Mouse (Mus musculus): Measurements from ENCODE around the gene Zfp46. TPM values are rescaled to one million over a fixed set of nuclear protein-coding genes. Genes with fewer than 3 reads are reported as not detected.

Gene Zfp46
- total and polyA plus RNA-seq, 3 experiments = 5.9 to 6.6 TPM; not detected in 1

DNA sequence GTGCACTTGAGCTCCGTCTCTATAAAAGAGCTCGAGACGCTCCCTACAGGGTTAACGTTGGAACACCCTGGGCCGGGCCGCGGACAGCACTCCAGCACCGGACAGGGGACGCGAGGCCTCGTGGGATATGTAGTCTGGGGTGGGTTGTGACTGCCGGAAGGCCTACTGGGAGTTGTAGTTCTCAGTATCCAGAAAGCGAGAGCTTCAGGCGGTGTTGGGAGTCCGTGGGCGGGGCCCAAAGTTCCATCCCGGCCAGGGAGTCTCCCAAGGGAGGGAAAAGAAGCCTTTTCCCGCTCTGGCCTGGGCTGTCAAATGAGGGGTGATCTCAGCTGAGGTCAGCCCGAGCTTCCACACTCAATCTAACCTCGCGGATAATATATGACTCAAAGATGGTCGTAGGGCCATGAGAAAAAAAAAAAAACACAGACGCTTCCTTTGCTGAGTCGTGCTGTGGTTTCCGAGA is 896 bp downstream of the Zfp46 start (continued):
- TF ChIP-seq ZC3H11A (IDR thresholded peaks at IDR 0.05; ENCODE audit: low read depth, low read length) = no peak
- TF ChIP-seq RCOR1 (IDR thresholded peaks at IDR 0.05; ENCODE audit: low read depth, low read length) = no peak
- peak; percentile 84 for TF ChIP-seq ELF1 (IDR thresholded peaks at IDR 0.05; ENCODE audit: low read depth, low read length)
- TF ChIP-seq MYC (IDR thresholded peaks at IDR 0.05; ENCODE audit: low read depth, low read length) = no peak; the same call in 1 of the 2 replicates
- no peak for TF ChIP-seq TBP (IDR thresholded peaks at IDR 0.05; ENCODE audit: low read depth, low read length)
- TF ChIP-seq EP300 (IDR thresholded peaks at IDR 0.05; ENCODE audit: low read depth in 1 of 2, low read length in 2 of 2) = no peak
- peak; percentile 55; the same call in 1 of the 2 replicates for TF ChIP-seq NRF1 (IDR thresholded peaks at IDR 0.05; ENCODE audit: insufficient read depth, low read depth, low read length, poor library complexity, severe bottlenecking)
- peak; percentile 91 for TF ChIP-seq HCFC1 (IDR thresholded peaks at IDR 0.05; ENCODE audit: low read depth, low read length)
- no peak; the same call in 1 of the 2 replicates for TF ChIP-seq MAX (IDR thresholded peaks at IDR 0.05; ENCODE audit: low read length)
- TF ChIP-seq KAT2A (conservative IDR thresholded peaks at IDR 0.05; ENCODE audit: low read depth, low read length) = peak; percentile 95
- no peak for TF ChIP-seq CHD1 (IDR thresholded peaks at IDR 0.05; ENCODE audit: low read depth, low read length)
- TF ChIP-seq NELFE (IDR thresholded peaks at IDR 0.05; ENCODE audit: low read depth, low read length) = peak; percentile 42; the same call in 1 of the 2 replicates
- peak; percentile 84 for TF ChIP-seq MXI1 (IDR thresholded peaks at IDR 0.05; ENCODE audit: low read depth, low read length)
- TF ChIP-seq CTCF (IDR thresholded peaks at IDR 0.05 in 2 of 3, conservative IDR thresholded peaks at IDR 0.05 in 1 of 3; ENCODE audit: control insufficient read depth in 1 of 3, insufficient read depth in 1 of 3, low read depth in 2 of 3, low read length in 3 of 3, poor library complexity in 1 of 3, severe bottlenecking in 1 of 3) = no peak
- TF ChIP-seq SIN3A (IDR thresholded peaks at IDR 0.05; ENCODE audit: low read length) = peak; percentile 92
- 0 out of 2 replicates have a peak, but pooled peaks have one; percentile 44 for TF ChIP-seq ZNF384 (IDR thresholded peaks at IDR 0.05; ENCODE audit: low read depth, low read length)
- TF ChIP-seq MAZ (IDR thresholded peaks at IDR 0.05; ENCODE audit: low read depth, low read length) = peak; percentile 61; the same call in 1 of the 2 replicates
- TF ChIP-seq POLR2A (IDR thresholded peaks at IDR 0.05; ENCODE audit: control insufficient read depth in 1 of 2, insufficient read depth in 1 of 2, low read depth in 1 of 2, low read length in 2 of 2, poor library complexity in 1 of 2) = peak in 1 of 2 experiments; percentile 42; a peak in 1 of 4 replicates
- 0 out of 2 replicates have a peak, but pooled peaks have one; percentile 9 for TF ChIP-seq CHD2 (IDR thresholded peaks at IDR 0.05; ENCODE audit: low read length)
- no peak for TF ChIP-seq TAL1 (IDR thresholded peaks at IDR 0.05; ENCODE audit: low read length)

DNA sequence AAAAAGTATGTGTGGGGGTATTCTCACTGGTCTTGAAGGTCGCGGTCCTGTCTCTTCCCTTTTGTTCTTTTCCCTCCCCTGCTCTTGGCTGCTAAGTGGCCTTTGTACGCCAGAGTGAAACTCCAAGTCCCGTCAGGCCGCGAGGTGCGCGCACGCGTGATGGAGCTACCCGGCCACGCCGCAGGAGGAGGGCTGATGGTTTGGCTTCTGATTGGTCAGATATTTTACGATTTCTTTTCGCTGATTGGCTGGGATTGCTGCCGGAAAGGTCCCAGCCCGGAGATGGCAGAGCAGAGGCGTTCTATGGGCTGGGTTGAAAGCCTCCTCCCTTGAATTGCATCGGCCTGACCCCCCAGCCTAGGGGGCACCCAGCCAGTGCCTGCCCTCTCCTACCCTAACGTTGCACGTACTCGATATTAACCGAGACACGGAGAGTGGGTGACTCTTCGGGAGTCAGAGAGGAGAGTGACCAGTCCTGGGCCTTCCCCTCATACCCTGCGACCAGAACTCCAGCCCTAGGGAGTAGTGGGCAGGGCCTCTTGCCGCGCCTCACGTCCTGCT is 1.4 kb downstream of the Zfp46 start:
- Histone ChIP-seq H3K27ac (ENCODE audit: control insufficient read depth, low read depth, low read length) (peak overlapping the region; percentile 62), H3K9ac (ENCODE audit: control insufficient read depth, low read depth, low read length, poor library complexity, severe bottlenecking) (peak overlapping the region; percentile 89), H3K9me3 (replicated peaks; ENCODE audit: insufficient read depth, low read length) (no peaks in the 10 kb centered on the region), H3K36me3 (ENCODE audit: control insufficient read depth in 1 of 2, insufficient read depth in 2 of 2, low read length in 2 of 2) (peaks cover 2 to 10% of the 10 kb centered on the region in 2 experiments; a peak in 3 of 4 replicates), H3K27me3 (ENCODE audit: control insufficient read depth in 1 of 2, insufficient read depth in 2 of 2, low read length in 2 of 2) (no peaks in the 10 kb centered on the region; a peak in 2 of 4 replicates), H3K4me3 (ENCODE audit: control insufficient read depth in 1 of 2, insufficient read depth in 1 of 2, low read depth in 2 of 2, low read length in 2 of 2) (peak overlapping the region; percentile 86 to 95), H3K4me1 (ENCODE audit: control insufficient read depth in 1 of 2, insufficient read depth in 2 of 2, low read length in 2 of 2) (peaks cover 0 to 11% of the 10 kb centered on the region in 2 experiments; a peak in 2 of 4 replicates), H3K79me2 (ENCODE audit: control insufficient read depth, insufficient read depth, low read length, poor library complexity) (peaks cover 4% of the 10 kb centered on the region)
- peak; percentile 98 for DNase-seq (ENCODE audit: low read depth, low spot score)
- TF ChIP-seq MYB (IDR thresholded peaks at IDR 0.05; ENCODE audit: low read depth, low read length) = no peak
- 0 out of 2 replicates have a peak, but pooled peaks have one; percentile 11 for TF ChIP-seq CHD2 (IDR thresholded peaks at IDR 0.05; ENCODE audit: low read length)
- 0 out of 2 replicates have a peak, but pooled peaks have one; percentile 34 for TF ChIP-seq TBP (IDR thresholded peaks at IDR 0.05; ENCODE audit: low read depth, low read length)
- TF ChIP-seq RAD21 (IDR thresholded peaks at IDR 0.05; ENCODE audit: low read depth, low read length) = no peak
- TF ChIP-seq ZKSCAN1 (IDR thresholded peaks at IDR 0.05; ENCODE audit: low read depth, low read length) = no peak
- TF ChIP-seq RCOR1 (IDR thresholded peaks at IDR 0.05; ENCODE audit: low read depth, low read length) = no peak
- no peak for TF ChIP-seq ZC3H11A (IDR thresholded peaks at IDR 0.05; ENCODE audit: low read depth, low read length)
- TF ChIP-seq CTCF (IDR thresholded peaks at IDR 0.05 in 2 of 3, conservative IDR thresholded peaks at IDR 0.05 in 1 of 3; ENCODE audit: control insufficient read depth in 1 of 3, insufficient read depth in 1 of 3, low read depth in 2 of 3, low read length in 3 of 3, poor library complexity in 1 of 3, severe bottlenecking in 1 of 3) = no peak
- no peak for TF ChIP-seq MAFK (IDR thresholded peaks at IDR 0.05; ENCODE audit: borderline replicate concordance, low read depth, low read length)
- no peak for TF ChIP-seq BHLHE40 (IDR thresholded peaks at IDR 0.05; ENCODE audit: borderline replicate concordance, low read depth, low read length)
- TF ChIP-seq ETS1 (IDR thresholded peaks at IDR 0.05; ENCODE audit: low read depth, low read length) = no peak
- TF ChIP-seq NRF1 (IDR thresholded peaks at IDR 0.05; ENCODE audit: insufficient read depth, low read depth, low read length, poor library complexity, severe bottlenecking) = peak; percentile 87
- no peak for TF ChIP-seq TAL1 (IDR thresholded peaks at IDR 0.05; ENCODE audit: low read length)
- peak; percentile 73; the same call in 1 of the 2 replicates for TF ChIP-seq KAT2A (conservative IDR thresholded peaks at IDR 0.05; ENCODE audit: low read depth, low read length)
- TF ChIP-seq USF1 (IDR thresholded peaks at IDR 0.05; ENCODE audit: low read depth, low read length) = 0 out of 2 replicates have a peak, but pooled peaks have one; percentile 16
- TF ChIP-seq NELFE (IDR thresholded peaks at IDR 0.05; ENCODE audit: low read depth, low read length) = peak; percentile 48
- 0 out of 2 replicates have a peak, but pooled peaks have one; percentile 8 for TF ChIP-seq ZMIZ1 (IDR thresholded peaks at IDR 0.05; ENCODE audit: low read depth, low read length)
- TF ChIP-seq POLR2A (IDR thresholded peaks at IDR 0.05; ENCODE audit: control insufficient read depth in 1 of 2, insufficient read depth in 1 of 2, low read depth in 1 of 2, low read length in 2 of 2, poor library complexity in 1 of 2) = peak; percentile 47 to 69; a peak in 3 of 4 replicates
- peak; percentile 60 for TF ChIP-seq MAX (IDR thresholded peaks at IDR 0.05; ENCODE audit: low read length)
- TF ChIP-seq MYC (IDR thresholded peaks at IDR 0.05; ENCODE audit: low read depth, low read length) = peak; percentile 61
- no peak for TF ChIP-seq USF2 (IDR thresholded peaks at IDR 0.05; ENCODE audit: borderline replicate concordance in 1 of 2, insufficient read depth in 1 of 2, low read depth in 1 of 2, low read length in 2 of 2)
- no peak for TF ChIP-seq GABPA (IDR thresholded peaks at IDR 0.05; ENCODE audit: low read depth, low read length)

Measured in MEL (cell line).